Mouse (Mus musculus) CH12.LX (cell line): Measurements from ENCODE around the gene Syn3. TPM values are rescaled to one million over a fixed set of nuclear protein-coding genes. Genes with fewer than 3 reads are reported as not detected.

Experiments used
- DNase-seq: peaks from one replicate; pipeline ENCODE4 v3.0.0-alpha.2; 2013; ENCODE audit errors: extremely low read depth
- H3K27ac ChIP-seq: 2 replicates; pipeline ENCODE4 v1.5.1; 2012; ENCODE audit warnings: low read depth, mild to moderate bottlenecking, control low read depth, moderate library complexity; ENCODE audit not compliant: insufficient read depth
- H3K27me3 ChIP-seq: replicated peaks from 2 replicates; pipeline ENCODE3; 2012; ENCODE audit warnings: inconsistent platforms
- H3K36me3 ChIP-seq, 2 experiments: replicated peaks in 1 of 2; 2 replicates each; pipeline versions ENCODE3 to v1.6.1; 2012; ENCODE audit warnings: inconsistent platforms in 1 of 2, low read length in 1 of 2, mild to moderate bottlenecking in 1 of 2, mixed read lengths in 1 of 2, moderate library complexity in 1 of 2; ENCODE audit not compliant: control insufficient read depth in 1 of 2, insufficient read depth in 1 of 2
- H3K4me1 ChIP-seq, 2 experiments: 2 replicates each; pipeline ENCODE4 v1.6.1; 2012; ENCODE audit warnings: inconsistent platforms in 1 of 2, moderate library complexity in 1 of 2; ENCODE audit not compliant: insufficient read depth in 2 of 2, control insufficient read depth in 1 of 2
- H3K4me2 ChIP-seq: 2 replicates; pipeline ENCODE4 v1.6.1; 2012; ENCODE audit warnings: low read depth, mild to moderate bottlenecking, control low read depth; ENCODE audit not compliant: poor library complexity, insufficient read depth, severe bottlenecking
- H3K4me3 ChIP-seq, 3 experiments: fragments of 150-350 bp in 1 of 3; sonication (generic) in 1 of 3; replicated peaks in 1 of 3; 2 replicates each; pipeline versions ENCODE3 to v1.5.1; 2011 to 2012; ENCODE audit warnings: low read depth in 2 of 3, low read length in 2 of 3, mild to moderate bottlenecking in 2 of 3, moderate library complexity in 2 of 3, control low read depth in 1 of 3, improper control_type of control experiment in 1 of 3, inconsistent platforms in 1 of 3, mixed read lengths in 1 of 3; ENCODE audit not compliant: poor library complexity in 1 of 3
- H3K79me2 ChIP-seq: replicated peaks from 2 replicates; pipeline ENCODE4 v1.6.1; 2012; ENCODE audit warnings: mild to moderate bottlenecking, moderate library complexity; ENCODE audit not compliant: control insufficient read depth, poor library complexity, insufficient read depth, severe bottlenecking; ENCODE audit errors: extremely low read depth
- H3K9ac ChIP-seq: 2 replicates; pipeline ENCODE4 v1.6.1; 2012; ENCODE audit warnings: low read depth, mild to moderate bottlenecking, control low read depth, moderate library complexity; ENCODE audit not compliant: insufficient read depth
- H3K9me3 ChIP-seq: replicated peaks from 2 replicates; pipeline ENCODE3; 2012; ENCODE audit warnings: low read length, inconsistent platforms, mixed read lengths
- BHLHE40 ChIP-seq: IDR thresholded peaks from 2 replicates; pipeline ENCODE4 v1.6.1; 2011; ENCODE audit warnings: mild to moderate bottlenecking, low read depth, low read length, improper control_type of control experiment
- CHD1 ChIP-seq: IDR thresholded peaks from 2 replicates; pipeline ENCODE4 v1.6.1; 2012; ENCODE audit warnings: low read depth, low read length, improper control_type of control experiment, inconsistent platforms
- CHD2 ChIP-seq: IDR thresholded peaks from 2 replicates; pipeline ENCODE4 v1.6.1; 2011; ENCODE audit warnings: low read length, improper control_type of control experiment
- CTCF ChIP-seq, 2 experiments: IDR thresholded peaks in 1 of 2; conservative IDR thresholded peaks in 1 of 2; 2 replicates each; pipeline ENCODE4 v1.5.1; 2011 to 2012; ENCODE audit warnings: low read depth in 2 of 2, low read length in 2 of 2, improper control_type of control experiment in 1 of 2, inconsistent platforms in 1 of 2, mild to moderate bottlenecking in 1 of 2, moderate library complexity in 1 of 2
- E2F4 ChIP-seq: IDR thresholded peaks from 2 replicates; pipeline ENCODE4 v1.6.1; 2011; ENCODE audit warnings: low read depth, low read length, improper control_type of control experiment; ENCODE audit not compliant: insufficient replicate concordance
- ELF1 ChIP-seq: IDR thresholded peaks from 2 replicates; pipeline ENCODE4 v1.6.1; 2014; ENCODE audit warnings: low read depth, mild to moderate bottlenecking, inconsistent platforms, low read length, improper control_type of control experiment
- EP300 ChIP-seq: IDR thresholded peaks from 2 replicates; pipeline ENCODE4 v1.6.1; 2011; ENCODE audit warnings: low read length, improper control_type of control experiment
- GABPA ChIP-seq: IDR thresholded peaks from 2 replicates; pipeline ENCODE4 v1.6.1; 2012; ENCODE audit warnings: low read depth, low read length, improper control_type of control experiment, inconsistent platforms; ENCODE audit not compliant: insufficient replicate concordance
- JUND ChIP-seq: conservative IDR thresholded peaks from 2 replicates; pipeline ENCODE4 v1.6.1; 2011; ENCODE audit warnings: low read depth, low read length, improper control_type of control experiment
- MAFK ChIP-seq: IDR thresholded peaks from 2 replicates; pipeline ENCODE4 v1.6.1; 2011; ENCODE audit warnings: low read length, improper control_type of control experiment; ENCODE audit not compliant: insufficient replicate concordance
- MAZ ChIP-seq: IDR thresholded peaks from 2 replicates; pipeline ENCODE4 v1.6.1; 2012; ENCODE audit warnings: low read depth, mild to moderate bottlenecking, inconsistent platforms, low read length, improper control_type of control experiment, moderate library complexity
- MEF2A ChIP-seq: IDR thresholded peaks from 2 replicates; pipeline ENCODE4 v1.6.1; 2014; ENCODE audit warnings: low read depth, mild to moderate bottlenecking, inconsistent platforms, low read length, improper control_type of control experiment, borderline replicate concordance
- MXI1 ChIP-seq: IDR thresholded peaks from 2 replicates; pipeline ENCODE4 v1.6.1; 2011; ENCODE audit warnings: mild to moderate bottlenecking, low read depth, low read length, improper control_type of control experiment
- MYC ChIP-seq: IDR thresholded peaks from 2 replicates; pipeline ENCODE4 v1.6.1; 2011; ENCODE audit warnings: low read depth, mild to moderate bottlenecking, improper control_type of control experiment, low read length
- NELFE ChIP-seq: IDR thresholded peaks from 2 replicates; pipeline ENCODE4 v1.6.1; 2011; ENCODE audit warnings: low read depth, low read length, improper control_type of control experiment
- NRF1 ChIP-seq: IDR thresholded peaks from 2 replicates; pipeline ENCODE4 v1.6.1; 2014; ENCODE audit warnings: low read depth, mild to moderate bottlenecking, inconsistent platforms, low read length, improper control_type of control experiment, moderate library complexity
- POLR2A ChIP-seq: IDR thresholded peaks from 2 replicates; pipeline ENCODE4 v1.6.1; 2011; ENCODE audit warnings: low read depth, mild to moderate bottlenecking, improper control_type of control experiment, low read length
- RAD21 ChIP-seq: IDR thresholded peaks from 2 replicates; pipeline ENCODE4 v1.6.1; 2011; ENCODE audit warnings: low read depth, mild to moderate bottlenecking, low read length, improper control_type of control experiment, moderate library complexity
- RCOR1 ChIP-seq: conservative IDR thresholded peaks from 2 replicates; pipeline ENCODE4 v1.6.1; 2012; ENCODE audit warnings: low read depth, mild to moderate bottlenecking, inconsistent platforms, low read length, improper control_type of control experiment
- SMC3 ChIP-seq: IDR thresholded peaks from 2 replicates; pipeline ENCODE4 v1.6.1; 2011; ENCODE audit warnings: low read depth, low read length, improper control_type of control experiment
- TBP ChIP-seq: conservative IDR thresholded peaks from 2 replicates; pipeline ENCODE4 v1.6.1; 2011; ENCODE audit warnings: low read depth, low read length, improper control_type of control experiment
- TCF12 ChIP-seq: IDR thresholded peaks from 2 replicates; pipeline ENCODE4 v1.6.1; 2014; ENCODE audit warnings: low read depth, mild to moderate bottlenecking, inconsistent platforms, low read length, improper control_type of control experiment
- UBTF ChIP-seq: IDR thresholded peaks from 2 replicates; pipeline ENCODE4 v1.6.1; 2012; ENCODE audit warnings: low read depth, mild to moderate bottlenecking, inconsistent platforms, low read length, improper control_type of control experiment, moderate library complexity
- USF1 ChIP-seq: IDR thresholded peaks from 2 replicates; pipeline ENCODE4 v1.6.1; 2014; ENCODE audit warnings: low read depth, mild to moderate bottlenecking, inconsistent platforms, low read length, improper control_type of control experiment
- USF2 ChIP-seq: conservative IDR thresholded peaks from 2 replicates; pipeline ENCODE4 v1.6.1; 2011; ENCODE audit warnings: low read depth, low read length, improper control_type of control experiment
- ZNF384 ChIP-seq: IDR thresholded peaks from 2 replicates; pipeline ENCODE4 v1.6.1; 2012; ENCODE audit warnings: low read depth, low read length, improper control_type of control experiment, inconsistent platforms
- dilution Hi-C: fragments of 300-500 bp; cut with MboI; formaldehyde crosslinking; loops from 2 replicates; pipeline ENCODE4 v1.14.3; 2020; ENCODE audit warnings: low sequenced_read_pairs; ENCODE audit not compliant: extremely low pct_unique_long_range_greater_than_20kb, extremely low pct_ligation_motif_present
- in situ Hi-C: fragments of 300-500 bp; cut with MboI; formaldehyde crosslinking; loops from 3 replicates; pipeline ENCODE4 v1.14.3; 2019; ENCODE audit warnings: low sequenced_read_pairs, low pct_ligation_motif_present, low pct_unique_long_range_greater_than_20kb, mixed read lengths
- polyA plus RNA-seq: library from polyadenylated mRNA; unstranded; fragments of >175 nt; gene quantifications from 2 replicates; pipeline ENCODE4 v1.2.1, GENCODE M21; 2012; ENCODE audit warnings: low read depth; ENCODE audit not compliant: insufficient read length
- total RNA-seq, 2 experiments: library from RNA; depleted of rRNA; stranded (reverse); fragments of 300-350 nt in 1 of 2; fragments of >200 nt in 1 of 2; gene quantifications; 2 replicates each; pipeline ENCODE4 v1.2.3; 2012 to 2014

Gene Syn3
- total and polyA plus RNA-seq, 3 experiments = 2.8 to 8.9 (median 5.6) TPM

GRCm38 (mm10) chr10:86457665-86458209 lies 41.0 kb downstream of the Syn3 start:
- dilution Hi-C loops (no loop called here), in situ Hi-C loops (loop anchor here (10.0 to 25.0 kb wide), 2 partner anchors 403 to 495 kb away; partner anchors contain the start of gene Rtcb)
- Histone ChIP-seq H3K9ac (no peak overlapping the region), H3K4me2 (no peak overlapping the region), H3K79me2 (no peaks in the 10 kb centered on the region), H3K27me3 (no peaks in the 10 kb centered on the region), H3K4me1 (no peaks in the 10 kb centered on the region), H3K27ac (no peak overlapping the region), H3K36me3 (peaks cover 56 to 99% of the 10 kb centered on the region in 2 experiments), H3K4me3 (no peak overlapping the region), H3K9me3 (no peaks in the 10 kb centered on the region)
- no peak for DNase-seq
- TF ChIP-seq USF2 (no peak), ZNF384 (no peak), CHD1 (no peak), RCOR1 (no peak), MXI1 (no peak), E2F4 (no peak), MEF2A (no peak), GABPA (no peak), MYC (no peak), POLR2A (no peak), NRF1 (no peak)

- no peak overlapping the region for H3K4me2 ChIP-seq
- in situ Hi-C loops (loop anchor here (10.0 to 25.0 kb wide), 2 partner anchors 402 to 495 kb away; partner anchors contain the start of gene Rtcb), dilution Hi-C loops (no loop called here)
- no peak overlapping the region for H3K9ac ChIP-seq
- H3K9me3 ChIP-seq = no peaks in the 10 kb centered on the region
- H3K79me2 ChIP-seq = no peaks in the 10 kb centered on the region
- no peaks in the 10 kb centered on the region for H3K4me1 ChIP-seq
- TF ChIP-seq EP300 = no peak
- TF ChIP-seq TCF12 = no peak
- no peak for TF ChIP-seq POLR2A
- no peak for TF ChIP-seq RAD21
- no peak for TF ChIP-seq TBP
- TF ChIP-seq RCOR1 = no peak
- TF ChIP-seq SMC3 = no peak
- no peak for TF ChIP-seq BHLHE40
- no peak for TF ChIP-seq USF1
- no peak for TF ChIP-seq CTCF (conservative IDR thresholded peaks at IDR 0.05 in 1 of 2, IDR thresholded peaks at IDR 0.05 in 1 of 2; ENCODE audit: low read depth in 2 of 2, low read length in 2 of 2)
- TF ChIP-seq USF2 = no peak
- no peak for TF ChIP-seq JUND
- no peak for TF ChIP-seq ELF1
- TF ChIP-seq MAZ = no peak
- TF ChIP-seq MAFK = no peak
- no peak for TF ChIP-seq NELFE
- TF ChIP-seq CHD2 = no peak
- TF ChIP-seq UBTF = no peak
- TF ChIP-seq ZNF384 = no peak
- no peak for TF ChIP-seq GABPA
- no peak overlapping the region for H3K27ac ChIP-seq
- no peak for DNase-seq
- peaks cover 52 to 98% of the 10 kb centered on the region in 2 experiments for H3K36me3 ChIP-seq
- H3K27me3 ChIP-seq = no peaks in the 10 kb centered on the region
- H3K4me3 ChIP-seq = no peak overlapping the region
These were observed 41.5 kb downstream of the Syn3 start for GRCm38 (mm10) chr10:86457195-86457594.
